Mouse (Mus musculus) forebrain, postnatal 0 days (tissue): Measurements from ENCODE around the gene Nebl. TPM values are rescaled to one million over a fixed set of nuclear protein-coding genes. Genes with fewer than 3 reads are reported as not detected.

Source experiments
- ATAC-seq: fragments of 200-750 bp; cut with Nextera tagmentation; 2 replicates; pipeline ENCODE4 v1.8.0; 2017; ENCODE audit warnings: mild to moderate bottlenecking, moderate library complexity
- DNase-seq: peaks from one replicate; pipeline ENCODE4 v3.0.0-alpha.2; 2015
- H3K27ac ChIP-seq: fragments of 300-500 bp; sonication (generic); 2 replicates; pipeline ENCODE4 v1.5.1; 2014; ENCODE audit warnings: low read depth, mild to moderate bottlenecking, antibody characterized with exemption, low read length, moderate library complexity, mixed read lengths
- H3K27me3 ChIP-seq: fragments of 300-500 bp; sonication (generic); 2 replicates; pipeline ENCODE4 v1.6.1; 2014; ENCODE audit warnings: mild to moderate bottlenecking, low read length, mixed read lengths; ENCODE audit not compliant: insufficient read depth
- H3K36me3 ChIP-seq: fragments of 300-500 bp; sonication (generic); 2 replicates; pipeline ENCODE4 v1.6.1; 2014; ENCODE audit warnings: mild to moderate bottlenecking, moderate library complexity; ENCODE audit not compliant: insufficient read depth
- H3K4me1 ChIP-seq: fragments of 300-500 bp; sonication (generic); 2 replicates; pipeline ENCODE4 v1.6.1; 2014; ENCODE audit warnings: antibody characterized with exemption; ENCODE audit not compliant: insufficient read depth
- H3K4me2 ChIP-seq: fragments of 300-500 bp; sonication (generic); 2 replicates; pipeline ENCODE4 v1.6.1; 2014; ENCODE audit warnings: low read depth, mild to moderate bottlenecking, moderate library complexity
- H3K4me3 ChIP-seq: fragments of 300-500 bp; sonication (generic); 2 replicates; pipeline ENCODE4 v1.5.1; 2014; ENCODE audit warnings: low read depth, low read length, mixed read lengths
- H3K9ac ChIP-seq: fragments of 300-500 bp; sonication (generic); 2 replicates; pipeline ENCODE4 v1.6.1; 2014; ENCODE audit warnings: mild to moderate bottlenecking
- H3K9me3 ChIP-seq: fragments of 300-500 bp; sonication (generic); 2 replicates; pipeline ENCODE4 v1.6.1; 2016; ENCODE audit warnings: low read length
- CTCF ChIP-seq: sonication (generic); IDR thresholded peaks from 2 replicates; pipeline ENCODE4 v1.5.1; 2016; ENCODE audit warnings: antibody characterized with exemption, control low read depth, low read depth
- WGBS: fragments of 180-500 bp; shearing (Covaris S2); extraction: QIAGEN DNeasy Blood & Tissue Kit; methylation state at CpG from one replicate; pipeline ENCODE4 v1.1.7; 2014; 5-methylcytosine and 5-hydroxymethylcytosine counted together
- polyA plus RNA-seq: library from polyadenylated mRNA; unstranded; fragments of >200 nt; fragmentation: Nextera tagmentation; extraction: Ambion mirVana; gene quantifications from 2 replicates; pipeline ENCODE4 v1.2.1, GENCODE M21; 2015
- total RNA-seq: library from RNA; depleted of rRNA; stranded (reverse); fragments of >200 nt; gene quantifications from 2 replicates; pipeline ENCODE4 v1.2.3, GENCODE M21; 2014

The Nebl gene
- total and polyA plus RNA-seq, 2 experiments from 2014 or later, result 9.2 to 27.8 TPM

DNA sequence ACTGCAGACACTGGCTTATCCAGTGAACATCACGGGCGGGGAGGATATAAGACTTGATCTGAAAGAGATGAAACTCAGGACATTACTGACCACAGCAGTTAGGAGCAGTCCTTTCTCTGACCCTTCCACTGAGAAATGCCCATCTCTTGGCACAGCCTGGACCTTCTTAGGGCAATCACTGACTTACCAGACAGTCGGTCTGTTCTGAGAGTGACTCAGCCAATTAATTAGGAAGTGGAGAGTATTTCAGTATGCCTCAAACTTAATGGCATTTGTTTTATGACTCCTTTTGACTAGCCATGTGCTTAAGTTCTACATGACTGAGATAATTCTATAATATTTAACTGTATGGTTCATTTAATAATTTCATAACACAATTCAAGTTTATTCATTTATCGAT, 341.9 kb downstream of the Nebl start:
- WGBS, result 89% methylated on average over 4 of the region's 4 CpGs
- H3K36me3 ChIP-seq, result no peaks in the 10 kb centered on the region
- no peaks in the 10 kb centered on the region for H3K4me1 ChIP-seq
- ATAC-seq, result no peak
- H3K27me3 ChIP-seq, result no peaks in the 10 kb centered on the region
- no peak overlapping the region for H3K4me3 ChIP-seq
- no peaks in the 10 kb centered on the region for H3K9me3 ChIP-seq
- no peak overlapping the region for H3K9ac ChIP-seq
- no peak overlapping the region for H3K27ac ChIP-seq
- no peak overlapping the region for H3K4me2 ChIP-seq
- DNase-seq, result no peak
- no peak for TF ChIP-seq CTCF

GRCm38 (mm10) chr2:17382227-17382626, 349.0 kb downstream of the Nebl start:
- no peaks in the 10 kb centered on the region for H3K4me1 ChIP-seq
- no peak overlapping the region for H3K27ac ChIP-seq
- H3K4me3 ChIP-seq, result no peak overlapping the region
- TF ChIP-seq CTCF, result no peak
- no peaks in the 10 kb centered on the region for H3K9me3 ChIP-seq
- ATAC-seq (no peak), DNase-seq (no peak)
- 98% methylated on average over 1 of the region's 1 CpGs for WGBS
- H3K4me2 ChIP-seq, result no peak overlapping the region
- no peaks in the 10 kb centered on the region for H3K27me3 ChIP-seq
- no peaks in the 10 kb centered on the region for H3K36me3 ChIP-seq
- H3K9ac ChIP-seq, result no peak overlapping the region

DNA sequence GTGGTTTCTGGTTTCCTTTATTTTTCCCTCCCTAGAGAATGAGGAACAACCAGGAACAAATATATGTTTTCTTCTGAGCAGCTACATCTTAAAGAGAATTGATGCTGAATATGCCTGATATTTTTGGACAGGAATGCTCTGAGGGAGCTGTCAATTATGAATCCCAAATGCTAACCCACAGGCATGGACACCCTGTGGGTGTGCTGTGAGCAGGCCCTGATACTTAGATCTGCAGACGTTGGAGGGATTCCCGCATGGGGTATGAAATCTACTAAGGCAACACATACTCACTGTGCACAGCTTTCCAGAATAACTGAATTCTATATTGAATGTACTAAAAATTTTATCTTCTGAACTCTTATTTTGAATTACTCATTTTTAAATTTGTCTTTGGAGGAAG, 355.3 kb downstream of the Nebl start:
- Histone ChIP-seq H3K27ac (no peak overlapping the region), H3K4me2 (no peak overlapping the region), H3K4me1 (no peaks in the 10 kb centered on the region), H3K36me3 (no peaks in the 10 kb centered on the region), H3K9me3 (no peaks in the 10 kb centered on the region), H3K27me3 (no peaks in the 10 kb centered on the region), H3K9ac (no peak overlapping the region), H3K4me3 (no peak overlapping the region)
- WGBS, result 85% methylated on average over 2 of the region's 2 CpGs
- TF ChIP-seq CTCF, result no peak
- ATAC-seq, result no peak
- DNase-seq, result no peak

- Histone ChIP-seq H3K36me3 (no peaks in the 10 kb centered on the region), H3K9ac (no peak overlapping the region), H3K4me1 (no peaks in the 10 kb centered on the region), H3K9me3 (no peaks in the 10 kb centered on the region), H3K27me3 (no peaks in the 10 kb centered on the region), H3K4me3 (no peak overlapping the region), H3K27ac (no peak overlapping the region), H3K4me2 (no peak overlapping the region)
- 84% methylated on average over 5 of the region's 5 CpGs for WGBS
- no peak for DNase-seq
- no peak for TF ChIP-seq CTCF
- no peak for ATAC-seq
These were observed 365.6 kb downstream of the Nebl start for GRCm38 (mm10) chr2:17365671-17366070.

- no peak overlapping the region for H3K4me3 ChIP-seq
- no peaks in the 10 kb centered on the region for H3K9me3 ChIP-seq
- DNase-seq (no peak), ATAC-seq (no peak)
- H3K4me1 ChIP-seq, result no peaks in the 10 kb centered on the region
- TF ChIP-seq CTCF, result no peak
- 87% methylated on average over 6 of the region's 6 CpGs for WGBS
- no peaks in the 10 kb centered on the region for H3K27me3 ChIP-seq
- no peaks in the 10 kb centered on the region for H3K36me3 ChIP-seq
- H3K4me2 ChIP-seq, result no peak overlapping the region
- no peak overlapping the region for H3K9ac ChIP-seq
- H3K27ac ChIP-seq, result no peak overlapping the region
These were observed 366.2 kb downstream of the Nebl start for GRCm38 (mm10) chr2:17364971-17365548.

GRCm38 (mm10) chr2:17363337-17364216, 367.7 kb downstream of the Nebl start:
- Histone ChIP-seq H3K9ac (no peak overlapping the region), H3K36me3 (no peaks in the 10 kb centered on the region), H3K9me3 (no peaks in the 10 kb centered on the region), H3K4me1 (no peaks in the 10 kb centered on the region), H3K4me2 (no peak overlapping the region), H3K27ac (no peak overlapping the region), H3K27me3 (no peaks in the 10 kb centered on the region), H3K4me3 (no peak overlapping the region)
- WGBS, result 42% methylated on average over 12 of the region's 12 CpGs
- ATAC-seq (peak; percentile 55), DNase-seq (peak; percentile 43)
- no peak for TF ChIP-seq CTCF

- TF ChIP-seq CTCF, result no peak
- H3K27ac ChIP-seq, result no peak overlapping the region
- 89% methylated on average over 1 of the region's 1 CpGs for WGBS
- H3K27me3 ChIP-seq, result no peaks in the 10 kb centered on the region
- ATAC-seq (no peak), DNase-seq (no peak)
- no peak overlapping the region for H3K4me2 ChIP-seq
- H3K9me3 ChIP-seq, result no peaks in the 10 kb centered on the region
- no peaks in the 10 kb centered on the region for H3K4me1 ChIP-seq
- no peaks in the 10 kb centered on the region for H3K36me3 ChIP-seq
- H3K9ac ChIP-seq, result no peak overlapping the region
- no peak overlapping the region for H3K4me3 ChIP-seq
These were observed 369.1 kb downstream of the Nebl start for GRCm38 (mm10) chr2:17362181-17362580.
